Mouse (Mus musculus) forelimb bud, embryonic 11.5 days (tissue): ENCODE measurements around the gene Olfr221.
"Not testable (repeated sequence)": the region's sequence is repeated elsewhere in the genome, so short reads cannot be mapped to it uniquely, and the experiment has no call there.

ENCODE experiments used
- DNase-seq: peaks from one replicate; pipeline ENCODE4 v3.0.0-alpha.2; 2012; ENCODE audit warnings: low read depth, low spot score

Gene Olfr221

DNA sequence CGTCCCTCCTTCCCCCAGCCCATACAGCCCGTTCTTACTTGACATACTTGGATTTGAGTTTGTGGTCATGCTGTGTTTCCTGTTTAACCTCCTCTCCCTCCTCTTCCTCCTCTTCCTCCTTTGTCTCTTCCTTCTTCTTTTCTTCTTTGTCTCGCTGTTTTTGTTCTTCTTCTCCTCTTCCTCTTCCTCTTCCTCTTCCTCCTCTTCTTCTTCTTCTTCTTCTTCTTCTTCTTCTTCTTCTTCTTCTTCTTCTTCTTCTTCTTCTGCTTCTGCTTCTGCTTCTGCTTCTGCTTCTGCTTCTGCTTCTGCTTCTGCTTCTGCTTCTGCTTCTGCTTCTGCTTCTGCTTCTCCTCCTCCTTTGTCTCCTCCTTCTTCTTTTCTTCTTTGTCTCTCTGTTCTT lies at the start of gene Olfr221:
Olfr221 (minus strand) TSS at position 101 of the 400 bp plus-strand sequence.
- DNase-seq, result not testable (repeated sequence)

DNA sequence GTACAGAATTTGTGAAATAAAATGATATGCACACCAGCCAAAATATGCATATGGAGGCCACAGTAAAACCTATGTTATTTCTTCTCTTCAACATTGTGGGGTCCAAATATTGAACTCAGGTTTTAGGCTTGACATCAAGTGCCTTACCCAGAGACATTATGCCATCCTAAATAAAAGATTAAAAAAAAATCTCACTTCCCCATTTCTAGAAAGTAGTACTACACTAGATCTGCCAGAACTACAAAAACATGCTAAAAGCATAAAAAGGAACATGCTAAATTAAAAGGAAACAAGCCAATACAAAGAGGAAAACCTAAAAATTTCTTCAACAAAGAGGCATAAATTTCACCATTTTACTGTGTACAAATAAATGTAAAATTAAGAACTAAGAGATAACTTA lies 40.8 kb upstream of the Olfr221 start:
- no peak for DNase-seq

DNA sequence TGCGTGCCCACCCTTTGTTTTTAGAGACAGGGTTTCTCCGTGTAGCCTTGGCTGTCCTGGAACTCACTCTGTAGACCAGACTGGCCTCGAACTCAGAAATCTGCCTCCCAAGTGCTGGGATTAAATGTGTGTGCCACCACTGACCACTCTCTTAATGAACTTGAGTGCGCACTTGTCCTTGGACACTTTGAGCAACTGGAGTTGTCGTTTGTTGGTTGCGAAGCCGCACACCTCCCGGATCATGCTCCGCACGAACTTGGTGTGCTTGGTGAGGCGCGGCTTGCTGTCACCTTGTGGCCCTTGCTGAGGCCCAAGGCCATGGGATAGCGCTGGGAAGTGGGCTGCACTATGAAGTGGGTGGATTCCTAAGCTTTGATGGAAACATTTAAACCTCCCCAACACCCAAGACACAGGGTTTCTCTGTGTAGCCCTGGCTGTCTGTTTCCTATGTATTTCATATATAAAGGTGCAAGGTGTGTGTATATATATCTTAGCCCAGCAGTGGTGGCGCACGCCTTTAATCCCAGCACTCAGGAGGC lies 29.4 kb upstream of the Olfr221 start:
- no peak for DNase-seq

DNA sequence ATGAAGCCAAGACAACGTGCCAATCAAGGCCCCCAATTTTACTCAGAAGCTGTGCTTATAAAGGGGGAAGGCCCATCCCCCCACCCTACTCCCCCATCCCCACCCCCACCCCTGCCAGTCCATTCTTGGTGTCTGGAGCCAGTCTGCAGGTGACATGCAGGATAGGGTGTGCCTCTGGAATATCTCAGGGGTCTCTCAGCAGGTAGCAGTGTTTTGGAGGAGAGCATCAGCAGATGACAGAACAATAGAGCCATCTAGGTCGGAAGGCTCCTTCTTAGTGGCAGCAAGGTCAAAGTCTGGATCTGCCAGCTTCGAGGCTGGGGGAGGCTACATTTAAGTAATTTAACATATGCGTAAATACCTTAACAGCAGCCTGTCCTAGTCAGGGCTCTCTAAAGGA lies 23.9 kb upstream of the Olfr221 start:
- no peak for DNase-seq

DNA sequence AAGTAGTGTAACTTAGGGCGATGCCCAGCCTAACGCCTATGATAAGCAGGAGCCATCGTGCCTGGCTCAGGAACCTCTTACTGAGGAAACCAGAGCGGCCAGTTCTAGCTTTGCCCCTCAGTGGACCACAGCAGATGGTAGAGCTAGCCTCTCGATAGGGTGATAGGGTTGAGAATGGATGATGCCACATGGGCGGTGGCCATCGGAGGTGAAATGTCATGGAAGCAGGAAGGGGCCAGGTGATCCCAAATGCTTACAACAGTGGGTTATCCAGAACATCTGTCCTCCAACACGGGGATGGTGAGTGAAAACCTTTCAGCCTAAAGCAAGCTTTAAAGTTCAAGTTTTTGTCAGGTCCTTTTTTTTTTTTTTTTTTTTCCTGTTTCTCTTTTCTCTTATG lies 19.5 kb upstream of the Olfr221 start:
- no peak for DNase-seq

DNA sequence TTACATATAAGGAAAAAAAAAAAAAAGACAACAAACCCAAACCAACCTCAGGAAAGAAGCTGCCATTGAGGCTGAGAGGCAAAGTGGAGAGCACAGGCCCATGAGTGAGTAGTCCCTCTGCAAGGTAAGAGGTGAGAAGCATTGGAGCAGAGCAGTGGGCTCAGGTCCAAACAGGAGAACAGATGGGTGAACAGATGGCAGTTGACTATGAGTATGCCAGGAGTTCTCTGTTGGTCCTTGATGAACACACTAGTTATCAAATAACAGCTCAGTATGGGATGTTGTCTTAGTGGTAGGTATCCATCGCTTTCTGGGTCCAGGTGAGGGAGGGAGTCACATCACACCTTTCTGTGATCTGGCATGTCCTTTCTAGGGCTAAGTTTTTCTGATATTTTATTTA lies 18.5 kb upstream of the Olfr221 start:
- no peak for DNase-seq

DNA sequence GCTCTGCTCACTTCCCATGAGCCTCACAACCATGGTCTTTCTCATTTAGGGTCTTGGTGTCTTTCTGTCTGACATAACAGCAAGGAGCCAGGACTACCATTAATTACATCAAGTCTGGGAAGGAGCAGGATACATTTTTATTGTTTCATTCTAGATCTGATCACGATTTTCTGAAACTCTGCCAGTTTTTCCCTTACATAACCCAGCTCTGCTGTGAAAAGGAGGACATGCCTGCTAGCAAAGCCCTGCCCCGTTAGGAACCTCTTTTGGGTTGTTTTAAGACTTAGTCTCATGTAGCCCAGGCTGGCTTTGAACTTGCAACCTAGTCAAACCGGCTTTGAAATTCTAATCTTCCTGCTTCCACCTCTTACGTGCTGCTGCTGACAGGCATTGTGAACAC lies 17.7 kb upstream of the Olfr221 start:
- no peak for DNase-seq

DNA sequence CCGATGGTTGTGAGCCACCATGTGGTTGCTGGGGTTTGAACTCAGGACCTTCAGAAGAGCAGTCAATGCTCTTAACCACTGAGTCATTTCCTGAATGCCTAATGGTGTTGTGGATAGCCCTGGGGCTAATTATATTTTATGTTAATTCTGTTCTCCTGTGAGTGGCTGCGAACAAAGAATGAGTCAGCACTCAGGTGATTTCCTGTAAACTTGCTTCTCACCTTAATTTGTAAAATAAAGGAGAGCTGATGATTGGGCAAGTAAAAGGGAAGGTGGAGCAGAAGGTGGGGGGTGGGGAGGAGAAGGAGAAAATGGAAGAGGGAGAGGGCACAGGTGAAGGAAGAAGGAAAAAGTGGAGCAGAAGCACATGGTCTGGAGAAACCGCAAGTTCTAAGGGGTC lies 10.5 kb upstream of the Olfr221 start:
- DNase-seq, result not testable (repeated sequence)

DNA sequence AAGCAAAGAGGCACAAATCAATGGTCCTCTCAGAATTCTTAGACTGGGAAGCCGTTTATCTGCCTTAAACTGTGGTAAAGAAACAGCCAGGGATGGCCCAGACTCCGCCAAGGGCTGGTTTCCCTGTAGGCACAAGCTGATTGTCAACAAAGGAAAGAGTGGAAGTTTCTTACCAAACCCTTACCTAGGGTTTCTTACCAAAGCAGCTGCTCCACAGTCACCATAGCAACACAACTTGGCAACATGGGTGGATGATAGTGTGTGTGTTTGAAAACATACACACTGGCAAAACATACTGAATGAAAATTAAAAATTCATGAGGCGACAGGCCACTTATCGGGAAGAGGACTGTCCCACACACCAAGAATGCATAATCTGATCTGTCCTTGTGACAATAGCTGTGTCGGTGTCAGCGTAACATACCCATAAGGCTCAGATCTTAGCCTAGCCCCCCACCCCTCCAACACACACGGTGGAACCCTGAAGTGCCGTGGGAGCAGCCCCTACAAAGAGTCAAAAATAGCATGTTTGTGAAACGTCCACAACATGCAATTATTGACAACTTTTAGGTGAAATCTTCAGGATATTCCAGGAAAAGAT lies 3.8 kb upstream of the Olfr221 start:
- DNase-seq, result no peak

DNA sequence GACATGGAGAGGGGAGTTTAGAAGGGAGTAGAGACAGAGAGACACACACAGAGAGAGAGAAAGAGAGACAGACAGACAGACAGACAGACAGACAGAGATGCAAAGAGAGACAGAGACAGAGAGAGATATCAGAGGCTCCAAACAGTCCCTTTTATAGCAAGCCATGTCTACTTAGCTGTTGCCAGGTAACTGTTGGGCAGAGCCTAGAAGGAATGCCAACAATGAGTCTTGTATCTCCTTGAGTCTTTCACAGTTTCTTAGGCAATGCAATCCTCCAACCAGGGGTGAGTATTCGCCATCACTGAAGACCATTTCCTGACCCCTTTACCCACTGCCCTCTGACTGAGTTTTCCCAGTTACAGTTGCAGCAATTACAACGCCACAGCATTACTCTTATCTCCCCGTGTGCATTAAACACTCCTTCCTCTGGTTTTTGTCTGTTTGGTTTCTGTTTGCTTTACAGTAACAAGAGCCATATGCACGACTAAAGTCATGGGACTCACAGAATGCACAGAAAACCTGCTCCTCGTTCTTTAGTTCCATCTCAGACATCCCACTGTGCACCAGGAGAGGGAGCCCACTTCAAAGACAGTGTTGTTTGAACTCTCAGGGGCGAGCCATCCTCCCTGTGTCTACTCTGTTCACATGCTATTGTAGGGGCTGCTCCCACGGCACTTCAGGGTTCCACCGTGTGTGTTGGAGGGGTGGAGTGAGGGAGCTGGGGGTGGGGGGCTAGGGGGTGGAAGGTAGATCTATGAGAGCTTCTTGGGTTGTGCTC lies 2.8 kb upstream of the Olfr221 start:
- DNase-seq, result peak; percentile 56

DNA sequence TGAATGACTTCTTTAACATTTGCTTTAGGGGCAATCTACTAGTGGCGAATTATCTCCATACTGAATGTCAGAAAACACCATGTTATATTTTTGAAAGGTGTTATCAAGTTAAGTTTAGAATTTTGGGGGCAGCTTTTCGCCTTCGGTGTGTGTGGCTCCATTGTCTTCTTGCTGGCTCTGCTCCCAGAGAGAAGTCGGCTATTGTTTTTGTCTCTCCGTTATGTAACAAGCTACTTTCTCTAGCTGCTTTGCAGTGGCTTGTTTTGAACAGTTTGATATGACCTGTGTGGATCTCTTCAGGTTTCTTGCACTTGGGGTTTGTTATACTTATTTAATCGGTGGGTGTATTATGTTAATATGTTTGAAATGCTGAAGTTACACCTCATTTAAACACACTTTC lies 1.2 kb upstream of the Olfr221 start:
- DNase-seq, result no peak

DNA sequence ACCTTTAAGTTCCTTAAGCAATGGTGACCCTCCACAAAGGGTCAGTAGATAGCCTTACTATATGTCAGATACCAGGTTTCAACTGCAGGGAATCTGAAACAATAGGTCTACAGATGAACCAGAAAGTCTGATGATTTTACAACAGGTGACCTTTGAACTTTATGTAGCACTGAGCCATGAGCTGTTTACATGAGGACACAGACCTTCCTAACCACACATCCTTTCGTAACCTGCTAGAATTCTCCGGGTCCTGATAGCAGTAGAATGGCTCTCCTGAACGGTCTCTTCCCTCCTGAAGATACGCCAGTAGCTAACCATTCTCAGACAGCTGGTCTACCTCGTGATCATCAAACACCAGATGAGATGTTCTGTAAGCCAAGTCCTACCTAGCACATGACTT lies 2.9 kb downstream of the Olfr221 start:
- DNase-seq, result no peak

DNA sequence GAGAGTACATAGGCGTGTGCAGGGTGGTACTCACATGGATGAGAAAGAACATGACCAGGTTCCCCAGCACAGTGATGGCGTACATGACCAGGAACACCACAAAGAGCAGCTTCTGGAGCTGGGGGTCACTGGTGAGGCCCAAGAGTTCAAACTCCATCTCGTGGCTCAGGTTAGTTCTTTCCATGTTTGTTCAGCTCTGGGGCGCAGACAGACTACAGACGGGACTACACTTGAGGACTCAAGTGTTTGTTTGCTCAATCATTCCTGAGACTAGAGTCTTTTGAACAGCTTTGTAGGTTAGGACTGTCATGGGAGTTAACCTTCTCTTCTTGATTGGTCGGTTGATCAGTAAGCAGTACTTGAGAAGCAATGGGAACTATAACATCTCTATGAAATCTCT lies 6.3 kb downstream of the Olfr221 start:
- DNase-seq, result no peak

DNA sequence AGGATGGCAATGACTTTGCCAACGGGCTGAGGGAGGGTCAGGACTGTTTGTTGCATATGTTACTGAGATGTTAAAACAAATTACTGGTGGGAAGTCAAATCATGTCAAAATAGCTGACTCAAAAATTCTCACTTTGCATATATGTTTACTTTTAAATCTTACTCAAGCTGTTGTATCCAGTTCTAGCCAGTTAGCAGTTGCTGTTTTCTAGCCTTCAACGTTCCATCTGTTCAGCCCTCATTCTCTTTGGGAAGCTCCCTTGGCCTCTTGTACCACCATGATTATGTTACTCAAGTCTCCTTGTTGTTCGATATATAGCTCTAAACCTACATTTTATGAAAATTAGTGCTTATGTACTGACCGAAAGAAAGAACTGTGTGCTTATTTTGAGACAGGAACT lies 15.9 kb downstream of the Olfr221 start:
- DNase-seq, result no peak

DNA sequence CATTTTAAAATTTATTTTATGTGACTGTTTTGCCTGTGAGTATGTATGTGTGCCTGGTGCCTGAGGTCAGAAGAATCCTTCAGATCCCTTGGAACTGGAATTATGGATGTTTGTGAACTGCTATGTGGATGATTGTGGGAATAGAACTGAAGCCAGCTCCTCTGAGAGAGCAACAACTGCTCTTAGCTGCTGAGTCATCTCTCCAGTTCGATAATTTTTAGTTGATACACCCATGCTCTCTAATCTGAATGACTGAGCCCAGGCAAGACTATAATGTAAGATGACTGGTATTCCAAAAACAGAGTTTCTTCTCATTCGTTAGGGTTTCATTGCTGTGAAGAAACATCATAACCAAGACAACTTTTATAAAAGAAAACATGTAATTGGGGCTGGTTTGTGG lies 18.1 kb downstream of the Olfr221 start:
- no peak for DNase-seq

DNA sequence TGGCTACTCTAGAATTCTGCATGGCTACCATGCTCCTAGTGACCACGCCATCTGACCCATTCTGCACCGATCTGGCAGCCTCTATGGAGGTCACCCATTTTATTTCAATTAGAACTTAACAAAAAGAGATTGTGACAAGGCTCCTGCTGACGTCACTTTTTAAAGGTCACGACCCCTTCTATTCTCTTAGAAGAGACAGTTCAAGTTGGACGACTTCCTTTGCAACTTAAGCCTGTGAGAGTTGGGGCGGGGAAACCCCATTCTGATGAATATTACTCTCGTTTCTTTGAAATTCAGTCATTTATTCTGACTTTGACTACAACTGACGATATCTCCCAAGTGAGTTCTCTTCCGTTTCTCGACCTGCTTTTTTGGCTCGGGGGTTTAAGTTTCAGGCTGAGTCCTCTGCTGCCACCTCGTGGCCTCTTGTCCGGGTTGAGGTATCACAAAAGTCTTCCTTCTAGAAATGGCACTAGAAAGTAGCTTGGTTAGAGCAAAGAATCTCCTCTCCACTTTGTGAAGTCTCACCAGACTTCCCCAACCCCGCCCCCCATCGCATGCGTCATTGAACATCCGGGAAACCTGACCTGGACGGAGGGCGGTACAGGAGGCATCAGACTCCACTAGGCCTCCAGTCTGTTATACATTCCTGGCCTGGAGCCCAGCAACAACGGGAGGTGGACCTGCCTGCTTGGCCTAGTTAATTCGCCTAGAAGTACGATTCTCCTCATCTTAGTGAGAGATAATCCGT lies 19.4 kb downstream of the Olfr221 start:
- peak; percentile 85 for DNase-seq

DNA sequence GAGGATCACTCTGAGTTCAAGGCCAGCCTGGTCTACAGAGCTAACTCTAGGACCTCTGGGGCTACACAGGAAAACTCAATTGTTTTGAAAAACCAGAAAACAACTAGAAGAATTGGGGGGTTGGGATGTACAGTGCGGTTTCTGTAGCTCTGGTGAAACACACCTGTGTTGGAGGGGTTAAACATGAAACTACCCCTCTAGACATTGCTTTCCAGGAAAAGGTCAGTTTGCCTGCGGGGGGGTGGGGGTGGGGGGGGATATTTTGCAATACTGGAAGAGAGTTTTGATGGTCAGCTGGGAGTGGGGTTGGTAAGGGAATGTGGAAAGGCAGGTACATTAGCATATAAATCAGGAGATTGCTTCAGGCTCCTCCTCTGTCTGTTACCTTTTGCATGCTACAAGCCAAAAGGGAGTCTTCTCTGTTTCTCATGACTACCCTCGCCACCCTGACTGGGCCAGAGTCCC lies 20.0 kb downstream of the Olfr221 start:
- no peak for DNase-seq

DNA sequence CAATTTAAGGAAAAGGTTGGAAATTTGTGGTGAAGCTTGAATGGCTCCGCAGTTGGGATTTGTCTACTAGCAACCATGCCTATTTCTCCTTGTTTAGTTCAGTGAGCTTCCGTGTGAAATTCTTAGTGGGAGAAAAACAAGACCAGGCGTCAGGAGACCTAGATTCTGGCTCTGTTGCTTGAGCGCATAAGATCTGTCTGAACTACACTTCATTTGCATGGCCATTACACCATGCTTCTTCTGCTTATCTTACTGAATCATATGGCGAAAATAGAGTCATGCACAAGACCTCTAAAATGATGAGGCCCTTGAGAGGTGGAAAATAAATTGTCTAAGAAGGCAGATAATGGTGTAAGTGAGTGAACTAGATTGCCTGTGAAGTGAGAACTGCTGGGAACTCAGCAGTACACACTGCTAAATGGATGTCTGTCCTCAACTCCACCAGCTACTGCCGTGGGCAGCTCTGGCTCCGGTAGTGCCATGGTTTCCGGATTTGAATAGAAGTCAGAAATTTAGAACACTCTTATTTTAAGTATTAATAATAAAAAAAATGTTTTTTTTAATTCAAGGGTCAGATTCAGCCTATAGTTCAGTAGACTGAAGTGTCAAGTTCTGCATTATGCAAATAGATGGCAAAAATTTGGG lies 20.6 kb downstream of the Olfr221 start:
- no peak for DNase-seq

DNA sequence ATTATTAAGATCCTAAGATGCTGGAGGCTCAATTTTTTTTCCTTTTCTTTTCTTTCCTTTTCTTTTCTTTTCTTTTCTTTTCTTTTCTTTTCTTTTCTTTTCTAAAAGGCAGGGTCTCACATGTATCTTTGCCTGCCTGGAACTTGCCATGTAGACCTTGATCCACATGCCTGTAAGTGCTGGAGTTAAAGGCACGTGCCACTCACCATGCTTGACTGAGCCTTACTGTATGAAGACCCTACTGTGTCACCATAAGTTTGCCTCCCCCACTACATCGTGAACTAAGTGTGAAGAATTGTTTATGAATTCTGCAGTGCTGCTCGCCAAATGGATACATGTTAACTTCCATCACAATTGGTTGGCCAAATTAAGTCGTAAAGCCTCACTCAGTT lies 21.1 kb downstream of the Olfr221 start:
- no peak for DNase-seq

DNA sequence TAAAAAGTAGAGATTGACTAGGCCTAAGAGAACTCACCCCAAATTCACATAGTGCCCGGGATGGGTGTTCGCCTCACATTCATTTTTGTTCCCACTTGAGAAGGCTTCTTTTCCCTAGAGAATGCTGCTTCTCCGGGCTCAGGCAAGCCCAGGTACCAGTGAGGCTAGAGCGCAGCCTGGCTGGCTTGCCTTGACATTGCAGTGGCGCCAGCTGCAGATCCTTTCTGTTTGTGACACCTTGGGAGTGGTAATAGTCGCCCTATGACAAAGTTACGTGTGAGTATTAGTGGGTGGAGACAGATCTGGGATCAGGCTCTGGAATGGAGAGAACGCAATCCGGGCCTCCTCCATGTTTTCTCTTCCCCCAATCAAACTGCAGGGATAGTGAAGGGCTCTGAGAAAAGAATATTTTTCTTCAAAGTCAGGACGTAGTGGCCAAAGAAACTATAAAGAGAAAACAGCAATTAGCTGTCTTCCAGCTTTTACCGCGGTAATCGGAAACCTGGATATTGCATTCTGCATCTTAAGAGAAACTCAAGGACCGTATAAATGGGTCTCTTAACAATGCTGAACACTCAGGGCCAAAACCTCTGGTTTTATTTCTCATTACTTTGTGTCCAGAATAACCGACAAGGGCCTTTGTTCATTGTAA lies 21.6 kb downstream of the Olfr221 start, which contains the start of gene Zfp219:
Zfp219 (minus strand) TSS at position 248 of the 652 bp plus-strand sequence.
- peak; percentile 78 for DNase-seq
